Mouse (Mus musculus): Measurements from ENCODE around the gene Slc39a7.

Slc39a7 gene

GRCm38 (mm10) chr17:34031465-34032173, at the start of gene Slc39a7, which contains the start of gene Rxrb:
Gene Slc39a7 (minus strand): TSS chr17:34031682.
Gene Rxrb (plus strand): TSS chr17:34031812.
- in situ Hi-C loops (cut with MboI, MseI), result loop anchor here (25.0 kb wide), 1 partner anchor 806 kb away; the partner anchor contains the start of genes Dxo and Stk19

GRCm38 (mm10) chr17:34079621-34080020, 48.1 kb upstream of the Slc39a7 start:
- in situ Hi-C loops (cut with MboI, MseI), result no loop called here

DNA sequence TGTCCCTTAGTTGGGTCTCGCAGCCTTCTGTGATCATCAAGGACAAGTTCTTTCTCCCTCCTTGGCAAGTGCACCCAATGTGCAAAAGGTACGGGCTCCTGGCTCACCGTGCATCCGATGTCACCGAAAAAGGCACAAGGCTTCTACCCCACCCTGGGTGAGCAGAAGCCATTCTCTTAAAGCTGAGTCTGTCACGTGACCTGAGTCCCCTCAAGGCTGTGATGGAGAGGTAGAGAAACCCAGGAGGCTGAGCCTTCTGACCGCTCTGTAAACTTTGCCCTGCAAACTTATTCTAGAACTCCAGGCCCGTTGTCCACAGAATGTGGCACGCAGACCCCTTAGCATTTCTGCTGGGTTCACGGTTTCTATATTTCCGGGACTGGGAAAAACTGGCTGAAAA, 47.5 kb upstream of the Slc39a7 start:
- in situ Hi-C loops (cut with MboI, MseI), result no loop called here

DNA sequence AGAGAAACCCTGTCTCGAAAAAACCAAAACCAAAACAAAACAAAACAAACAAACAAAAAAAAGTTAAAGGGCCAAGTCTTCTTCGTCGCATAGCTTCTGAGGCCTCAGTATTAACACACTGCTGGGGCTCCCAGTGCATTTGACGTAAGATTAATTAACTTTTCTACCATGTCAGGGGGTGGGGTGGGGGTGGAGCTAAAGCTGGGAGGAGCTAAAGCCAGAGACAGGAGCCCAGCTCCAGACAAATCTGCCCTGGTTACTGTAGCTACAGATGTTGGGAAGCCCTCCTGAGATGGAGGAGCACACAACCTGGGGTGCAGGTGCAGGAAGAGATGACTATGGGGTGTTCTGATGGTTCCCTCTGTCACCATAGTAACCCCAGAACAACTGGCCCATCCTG, 46.7 kb upstream of the Slc39a7 start:
- in situ Hi-C loops (cut with MboI, MseI), result no loop called here

DNA sequence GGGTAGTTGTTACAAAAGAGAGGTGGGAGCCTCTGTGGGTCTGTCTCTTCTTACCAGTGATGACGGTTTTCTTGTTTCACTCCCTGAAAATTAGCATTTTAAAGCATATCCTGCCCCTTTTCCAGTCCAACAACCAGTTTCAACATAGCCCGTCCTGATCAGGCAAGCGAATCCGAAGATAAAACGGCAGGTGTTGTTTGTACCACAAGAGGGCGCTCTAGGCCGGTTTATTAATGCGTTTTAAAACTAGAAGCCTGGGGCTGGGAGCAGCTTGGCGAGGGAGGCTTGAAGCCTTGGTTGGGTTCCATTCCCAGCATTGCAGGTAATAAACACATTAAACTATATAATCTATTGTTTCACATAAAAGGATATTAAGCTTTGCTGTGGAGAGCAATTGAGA, 46.1 kb upstream of the Slc39a7 start:
- in situ Hi-C loops (cut with MboI, MseI), result no loop called here

GRCm38 (mm10) chr17:34075271-34075670, 43.8 kb upstream of the Slc39a7 start:
- in situ Hi-C loops (cut with MboI, MseI), result no loop called here

GRCm38 (mm10) chr17:34072091-34072490, 40.6 kb upstream of the Slc39a7 start:
- in situ Hi-C loops (cut with MboI, MseI), result loop anchor here (5.0 kb wide), 1 partner anchor 35 kb away; the partner anchor contains the start of gene Col11a2

- in situ Hi-C loops (cut with MboI, MseI), result loop anchor here (10.0 kb wide), 1 partner anchor 614 kb away; no protein-coding TSS in a partner anchor
Observed at GRCm38 (mm10) chr17:34068864-34069263, 37.4 kb upstream of the Slc39a7 start.

DNA sequence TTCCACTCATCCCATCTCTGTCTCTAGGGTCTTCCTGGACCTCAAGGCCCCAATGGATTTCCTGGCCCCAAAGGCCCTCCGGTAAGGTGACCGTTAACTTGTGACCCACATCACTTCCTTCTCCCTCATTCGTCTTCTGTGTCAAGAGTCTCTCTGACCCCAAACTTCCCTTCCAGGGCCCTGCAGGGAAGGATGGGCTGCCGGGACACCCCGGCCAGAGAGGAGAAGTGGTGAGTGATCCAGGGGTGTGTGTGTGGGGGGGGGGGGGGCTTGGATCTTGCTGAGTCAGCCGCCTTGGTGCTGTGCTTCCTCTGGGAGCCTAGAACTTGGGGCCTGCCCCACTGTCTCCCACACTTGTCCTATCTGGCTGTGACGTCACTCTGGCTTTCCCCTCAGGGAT, 25.7 kb upstream of the Slc39a7 start:
- in situ Hi-C loops (cut with MboI, MseI), result no loop called here

DNA sequence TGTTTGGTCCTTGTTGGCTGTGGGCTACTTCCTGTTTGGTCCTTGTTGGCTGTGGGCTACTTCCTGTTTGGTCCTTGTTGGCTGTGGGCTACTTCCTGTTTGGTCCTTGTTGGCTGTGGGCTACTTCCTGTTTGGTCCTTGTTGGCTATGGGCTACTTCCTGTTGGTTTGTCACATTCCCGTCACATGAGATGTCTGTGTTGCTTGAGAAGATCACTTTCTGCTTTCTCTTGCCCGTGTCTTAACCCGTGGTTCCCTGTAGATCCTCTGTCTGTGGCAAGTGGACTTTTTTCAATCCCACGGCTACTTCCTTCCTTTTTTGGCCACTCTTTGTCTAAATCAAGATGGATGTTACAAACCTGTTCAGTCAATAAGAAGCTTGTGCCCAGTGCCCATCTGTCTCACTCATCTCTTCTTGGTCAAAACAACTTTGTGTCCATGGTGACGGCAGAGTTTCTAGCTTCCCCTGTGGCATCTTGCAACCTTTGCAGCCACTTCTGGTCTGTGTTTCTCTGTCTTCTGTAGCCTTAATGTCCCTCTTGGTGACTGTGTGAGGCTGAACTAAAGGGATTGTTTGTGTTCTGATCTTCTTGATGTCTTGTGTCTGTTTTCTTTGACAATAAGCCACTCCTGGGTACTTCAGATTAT, 16.0 kb upstream of the Slc39a7 start:
- in situ Hi-C loops (cut with MboI, MseI), result loop anchor here (25.0 kb wide), 1 partner anchor 790 kb away; the partner anchor contains the start of genes Dxo and Stk19

DNA sequence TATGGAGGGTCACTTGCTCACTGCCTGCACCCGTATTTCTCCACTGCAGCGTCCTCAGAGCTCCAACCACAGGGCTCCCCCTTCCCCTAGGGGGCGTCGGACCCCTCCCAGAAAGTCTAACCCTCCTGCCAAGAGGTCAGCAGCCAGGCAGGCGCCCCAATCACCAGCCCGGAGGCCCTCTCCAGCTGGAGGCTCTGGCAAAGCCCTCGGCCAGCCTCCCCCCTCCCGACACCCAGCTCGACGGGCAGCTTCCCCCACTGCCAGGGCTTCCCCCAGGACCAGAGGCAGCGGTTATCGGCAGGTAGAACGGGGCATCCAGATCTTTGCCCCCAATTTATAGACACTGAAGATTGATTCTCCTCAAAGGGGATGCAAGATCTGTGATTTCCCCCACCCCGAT, 14.5 kb upstream of the Slc39a7 start:
- in situ Hi-C loops (cut with MboI, MseI), result loop anchor here (25.0 kb wide), 1 partner anchor 791 kb away; the partner anchor contains the start of genes Dxo and Stk19

DNA sequence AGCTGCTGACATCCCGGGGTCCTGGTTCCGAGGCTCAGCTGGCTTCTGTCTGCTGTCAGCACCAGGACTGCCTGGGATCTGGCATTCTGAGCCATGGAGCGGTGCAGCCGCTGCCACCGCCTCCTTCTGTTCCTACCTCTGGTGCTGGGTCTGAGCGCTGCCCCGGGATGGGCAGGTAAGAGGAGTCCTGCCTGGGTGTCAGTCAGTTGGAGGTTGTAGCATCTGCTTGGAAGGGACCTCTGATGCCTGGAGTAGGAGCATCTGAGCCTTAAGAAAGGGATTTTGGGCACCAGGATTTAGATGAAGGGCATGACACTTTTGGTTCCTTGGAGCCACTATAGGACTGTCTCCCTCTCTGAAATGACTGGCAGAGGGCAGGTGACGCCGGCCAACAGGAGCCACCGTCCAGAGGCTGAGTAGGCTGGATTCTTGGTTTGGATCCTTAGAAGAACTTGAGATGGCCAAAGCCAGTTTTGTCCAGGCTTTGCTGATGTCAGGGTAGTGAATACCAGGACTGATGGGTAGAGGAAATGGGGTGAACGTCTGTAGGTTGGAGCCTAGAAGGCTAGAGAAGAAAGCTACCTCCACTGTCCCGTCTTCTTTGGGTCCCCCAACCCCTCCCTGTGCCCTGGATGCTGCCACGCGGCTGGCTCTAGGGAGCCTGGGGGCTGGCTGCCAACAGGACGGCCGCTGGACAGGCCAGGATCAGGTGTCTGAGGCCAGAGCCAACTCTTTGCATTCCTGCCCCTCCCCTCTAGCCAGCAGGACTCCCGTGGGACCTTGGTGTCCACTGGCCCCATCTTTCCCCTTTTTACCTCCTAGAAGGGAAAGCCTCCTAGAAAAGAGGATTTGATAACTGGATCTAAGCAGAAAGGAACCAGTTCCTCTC, 8.3 kb upstream of the Slc39a7 start:
- in situ Hi-C loops (cut with MboI, MseI), result loop anchor here (5.0 to 25.0 kb wide), 2 partner anchors 32 to 797 kb away; partner anchors contain the start of genes Dxo and Stk19

DNA sequence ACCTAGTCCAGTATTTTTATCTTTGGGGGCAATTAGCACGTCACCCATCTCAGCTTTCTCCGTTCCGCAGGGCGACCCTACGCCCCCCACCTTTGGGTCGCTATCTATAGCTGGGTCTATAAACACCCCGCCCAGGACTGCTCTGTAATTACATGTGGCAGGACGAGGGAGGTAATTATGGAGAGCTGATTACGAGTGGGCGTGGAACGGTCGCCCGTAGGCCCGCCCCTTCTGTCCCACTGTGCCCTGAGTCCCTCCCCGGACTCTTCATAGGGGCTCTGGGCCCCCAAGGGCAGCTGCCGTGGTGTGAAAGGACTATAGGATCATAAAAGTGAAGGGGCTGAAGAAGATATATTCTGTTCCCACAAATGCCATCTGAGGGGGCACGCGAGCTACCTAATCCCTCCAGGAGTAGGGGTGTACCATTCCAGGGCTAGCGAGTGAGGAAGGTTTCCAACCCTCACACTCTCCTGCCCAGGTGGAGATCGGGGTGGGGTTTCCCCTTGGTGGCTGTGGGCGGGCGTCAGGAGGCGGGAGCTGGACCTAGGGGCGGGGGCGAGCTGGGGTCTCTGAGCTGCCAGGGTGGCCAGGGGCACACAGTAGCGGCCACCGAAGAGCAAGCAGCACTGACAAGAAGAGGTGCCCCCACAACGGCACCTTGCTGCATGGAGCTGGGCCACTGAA, 7.5 kb upstream of the Slc39a7 start, which contains the start of gene Col11a2:
Gene Col11a2, plus strand, starts transcription at position 560 of the 684 bp plus-strand sequence.
- in situ Hi-C loops (cut with MboI, MseI), result loop anchor here (5.0 to 25.0 kb wide), 2 partner anchors 33 to 798 kb away; partner anchors contain the start of genes Dxo and Stk19

GRCm38 (mm10) chr17:34038440-34038839, 7.0 kb upstream of the Slc39a7 start:
- in situ Hi-C loops (cut with MboI, MseI), result loop anchor here (5.0 to 25.0 kb wide), 2 partner anchors 34 to 799 kb away; partner anchors contain the start of genes Dxo and Stk19

DNA sequence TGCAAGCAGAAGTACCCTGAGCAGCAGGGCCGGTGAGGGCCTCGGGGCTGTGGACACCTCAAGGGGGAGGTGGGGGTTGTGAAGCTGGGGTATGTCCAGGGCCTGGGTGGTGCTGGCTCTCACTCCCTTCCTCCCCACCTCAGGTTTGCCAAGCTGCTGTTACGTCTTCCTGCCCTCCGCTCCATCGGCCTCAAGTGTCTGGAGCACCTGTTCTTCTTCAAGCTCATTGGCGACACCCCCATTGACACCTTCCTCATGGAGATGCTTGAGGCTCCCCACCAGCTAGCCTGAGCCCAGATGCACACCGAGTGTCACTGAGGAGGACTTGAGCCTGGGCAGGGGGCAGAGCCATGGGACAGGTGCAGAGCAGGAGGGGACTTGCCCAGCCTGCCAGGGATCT, 5.8 kb upstream of the Slc39a7 start:
- in situ Hi-C loops (cut with MboI, MseI), result loop anchor here (5.0 to 25.0 kb wide), 2 partner anchors 35 to 800 kb away; partner anchors contain the start of genes Dxo and Stk19

- in situ Hi-C loops (cut with MboI, MseI), result loop anchor here (5.0 to 25.0 kb wide), 2 partner anchors 36 to 801 kb away; partner anchors contain the start of genes Dxo and Stk19
Observed at GRCm38 (mm10) chr17:34036647-34037046, 5.2 kb upstream of the Slc39a7 start.

- in situ Hi-C loops (cut with MboI, MseI), result loop anchor here (5.0 to 25.0 kb wide), 2 partner anchors 37 to 802 kb away; partner anchors contain the start of genes Dxo and Stk19
Observed at GRCm38 (mm10) chr17:34035517-34035916, 4.0 kb upstream of the Slc39a7 start.

- in situ Hi-C loops (cut with MboI, MseI), result loop anchor here (25.0 kb wide), 1 partner anchor 803 kb away; the partner anchor contains the start of genes Dxo and Stk19
Observed at GRCm38 (mm10) chr17:34034064-34034463, 2.6 kb upstream of the Slc39a7 start.

GRCm38 (mm10) chr17:34033441-34033840, 2.0 kb upstream of the Slc39a7 start:
- in situ Hi-C loops (cut with MboI, MseI), result loop anchor here (25.0 kb wide), 1 partner anchor 804 kb away; the partner anchor contains the start of genes Dxo and Stk19

GRCm38 (mm10) chr17:34032806-34033205, 1.3 kb upstream of the Slc39a7 start:
- in situ Hi-C loops (cut with MboI, MseI), result loop anchor here (25.0 kb wide), 1 partner anchor 804 kb away; the partner anchor contains the start of genes Dxo and Stk19

All from T-helper 2 cell (primary cell).